Mouse (Mus musculus): ENCODE results near the gene Cmss1.
A peak's percentile ranks its signal among the peaks of the same experiment; 100 is the strongest.
"Not testable (repeated sequence)": the region's sequence is repeated elsewhere in the genome, so short reads cannot be mapped to it uniquely, and the experiment has no call there.

Cmss1 gene

DNA sequence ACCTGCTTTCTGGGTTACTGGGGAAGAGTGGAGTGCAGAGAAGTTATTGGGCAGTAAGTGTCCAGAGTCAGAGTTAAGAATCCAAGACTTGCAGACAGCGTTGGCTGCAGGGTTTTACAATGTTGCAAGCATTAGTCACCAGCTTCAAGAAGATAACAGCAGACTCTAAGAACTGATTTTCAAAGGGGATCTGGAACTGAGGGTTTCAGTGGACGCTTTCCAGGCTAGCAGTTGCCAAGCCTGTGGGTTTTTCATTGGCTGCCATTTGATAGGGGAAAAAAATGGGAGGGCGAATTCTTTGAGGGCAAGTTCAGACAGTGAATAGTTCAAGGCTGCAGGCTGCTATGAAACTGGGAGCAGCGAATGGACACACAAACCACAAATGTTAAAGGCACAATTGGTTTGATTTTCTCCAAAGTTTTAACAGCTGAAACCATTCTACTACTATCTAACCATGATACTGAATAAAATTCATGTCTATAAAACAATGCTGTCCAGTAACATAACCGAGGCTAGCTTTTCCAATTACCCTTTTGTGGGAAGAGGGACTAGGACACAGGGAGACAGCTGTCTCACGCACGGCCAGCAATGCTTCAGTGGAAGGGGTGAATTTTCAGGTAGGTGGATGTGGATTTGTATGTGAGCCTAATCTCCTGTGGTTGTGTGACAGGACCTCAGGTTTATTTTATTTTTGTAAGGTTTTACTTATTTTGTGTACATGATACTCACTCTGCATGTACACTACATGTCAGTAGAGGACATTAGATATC lies 179.0 kb downstream of the Cmss1 start:
- DNase-seq (ENCODE audit: low read depth, low spot score): peak; percentile 98

DNA sequence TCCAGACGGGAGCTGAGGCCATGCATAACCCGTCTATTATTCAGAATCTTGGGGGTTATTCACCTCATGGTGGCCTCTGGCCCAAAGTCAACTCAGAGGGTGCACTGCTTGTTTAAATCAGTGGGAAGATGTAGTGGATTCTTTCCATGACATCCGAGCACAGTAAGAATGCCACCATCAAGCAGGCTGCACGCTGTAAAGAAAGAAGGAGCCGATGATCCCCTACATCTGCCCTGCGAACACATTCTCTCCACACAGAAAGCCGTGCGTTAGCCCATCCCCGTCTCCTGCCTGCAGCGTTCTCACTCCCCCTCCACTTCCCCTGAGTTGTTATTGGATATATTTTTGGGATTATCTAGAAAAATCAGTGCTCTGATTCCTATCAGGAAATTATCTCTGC lies 180.0 kb downstream of the Cmss1 start:
- no peak for DNase-seq (ENCODE audit: low read depth, low spot score)

DNA sequence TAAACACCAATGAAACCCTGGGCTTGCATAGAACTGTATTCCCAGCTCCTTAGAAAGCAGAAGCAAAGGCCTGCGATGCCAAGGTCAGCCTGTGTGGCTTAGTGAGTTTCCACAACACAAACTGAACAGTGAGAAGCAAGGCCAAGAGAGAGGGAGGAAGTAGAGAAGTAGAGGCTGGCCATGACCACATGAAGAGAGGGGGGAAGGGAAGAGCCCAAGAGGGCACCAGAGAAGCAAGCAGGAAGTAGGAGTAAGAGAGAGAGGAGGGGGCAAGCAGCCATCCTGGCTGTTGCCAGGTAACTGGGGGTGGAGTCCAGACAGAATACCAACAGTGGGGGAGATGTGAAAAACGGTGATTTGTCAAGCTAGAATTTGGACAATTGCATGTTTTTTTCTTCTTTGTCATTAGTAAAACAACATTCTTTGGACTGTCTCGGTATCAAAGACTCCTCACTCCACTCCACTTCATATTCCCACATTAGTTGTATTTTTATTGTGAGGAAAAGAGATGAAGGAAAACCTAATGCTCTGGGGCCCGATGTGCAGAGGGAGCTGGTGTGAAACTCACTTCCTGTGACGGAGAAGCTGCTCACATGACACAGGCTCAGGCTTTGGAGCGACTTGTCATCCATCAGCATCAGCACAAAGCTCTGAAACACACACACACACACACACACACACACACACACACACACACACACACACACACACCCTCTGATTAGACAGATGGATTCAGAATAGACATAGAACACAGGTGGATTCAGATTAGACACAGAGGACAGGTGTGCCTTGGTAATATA lies 183.5 kb downstream of the Cmss1 start:
- no peak for DNase-seq (ENCODE audit: low read depth, low spot score)

DNA sequence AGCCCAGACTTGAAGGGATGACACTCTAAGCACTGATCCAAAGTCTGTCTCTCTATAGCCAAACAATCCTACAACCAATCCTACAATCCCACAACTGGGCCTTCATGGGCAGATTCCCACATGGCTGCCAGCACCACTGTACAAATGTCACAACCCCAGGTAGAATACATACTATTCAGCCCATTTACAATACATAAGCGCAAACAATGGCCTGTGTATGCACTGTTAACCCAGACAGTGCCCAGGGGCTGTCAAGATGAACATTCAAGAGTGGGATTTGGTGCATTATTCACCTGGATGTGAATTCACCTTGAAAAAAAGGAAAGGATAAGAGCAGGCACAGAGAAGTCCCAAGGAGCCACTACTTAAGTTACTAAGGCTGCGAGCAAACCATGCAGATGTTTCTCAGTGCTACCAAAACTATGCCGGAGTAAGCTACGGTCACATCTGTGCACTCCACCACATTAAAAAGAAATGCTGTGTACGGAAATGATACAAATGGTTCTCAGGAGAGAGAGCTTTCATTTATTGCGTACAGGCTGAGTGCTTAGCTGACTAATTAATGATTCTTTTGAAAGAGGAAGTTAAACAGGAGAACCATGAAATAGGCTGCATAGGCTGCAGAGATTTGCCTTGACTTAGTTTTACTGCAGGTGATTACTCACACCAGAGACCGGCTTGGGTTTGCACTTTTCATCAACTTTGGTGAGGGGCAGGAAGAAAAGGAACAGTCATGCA lies 184.8 kb downstream of the Cmss1 start:
- DNase-seq (ENCODE audit: low read depth, low spot score): no peak

DNA sequence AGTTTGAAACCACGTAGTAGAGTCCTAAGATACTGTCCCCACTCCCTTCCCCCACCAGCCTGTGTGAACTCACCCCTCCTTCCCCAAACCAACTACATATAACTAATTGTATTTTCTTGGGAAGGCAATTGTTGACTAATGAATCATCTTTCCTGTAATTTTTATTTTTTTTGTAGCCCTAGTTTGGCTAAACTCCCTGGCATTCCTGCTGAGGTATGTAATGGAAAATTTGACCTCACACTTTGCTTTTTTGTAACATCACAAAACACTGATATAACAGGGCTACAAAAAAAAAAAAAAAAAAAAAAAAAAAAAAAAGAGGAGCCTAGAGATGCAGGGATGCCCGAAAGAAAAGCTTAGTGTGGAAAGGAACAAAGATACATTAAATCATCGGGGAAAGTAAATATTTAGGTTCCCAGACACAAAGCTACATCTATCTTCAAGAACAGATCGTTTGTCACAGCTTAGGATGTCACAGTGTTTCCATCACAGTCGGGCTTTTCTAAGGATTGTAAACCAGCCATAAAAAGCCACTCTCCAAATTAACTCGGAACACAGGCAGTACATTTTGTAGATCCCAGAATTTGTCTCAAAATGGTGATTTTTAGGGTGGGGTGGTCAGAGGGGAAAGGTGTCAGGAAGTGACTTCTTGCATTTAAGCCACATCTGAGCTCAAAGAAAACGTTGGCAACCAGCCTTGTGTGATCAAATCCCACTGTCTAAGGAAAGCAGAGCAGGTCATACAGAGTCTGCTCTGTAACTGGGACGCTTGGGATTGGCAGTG lies 185.7 kb downstream of the Cmss1 start:
- peak; percentile 94 for DNase-seq (ENCODE audit: low read depth, low spot score)

DNA sequence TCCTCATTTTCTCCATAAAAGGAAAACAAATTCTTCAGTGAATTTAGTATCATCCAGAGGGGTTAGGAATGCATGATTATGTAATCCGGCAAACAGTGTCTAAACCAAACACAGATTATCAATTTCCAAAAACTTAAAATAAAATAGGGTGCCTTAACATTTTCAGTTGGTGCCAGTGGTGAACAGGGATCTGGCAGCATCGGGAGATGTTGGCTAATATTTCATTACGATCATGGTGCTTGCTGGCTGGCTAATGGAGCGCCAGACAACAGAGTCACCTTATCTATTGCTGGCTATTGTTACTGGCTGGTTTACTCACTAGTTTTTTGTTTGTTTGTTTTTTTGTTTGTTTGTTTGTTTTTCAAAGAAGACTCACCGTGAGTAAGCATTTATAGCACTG lies 186.8 kb downstream of the Cmss1 start:
- peak; percentile 59 for DNase-seq (ENCODE audit: low read depth, low spot score)

DNA sequence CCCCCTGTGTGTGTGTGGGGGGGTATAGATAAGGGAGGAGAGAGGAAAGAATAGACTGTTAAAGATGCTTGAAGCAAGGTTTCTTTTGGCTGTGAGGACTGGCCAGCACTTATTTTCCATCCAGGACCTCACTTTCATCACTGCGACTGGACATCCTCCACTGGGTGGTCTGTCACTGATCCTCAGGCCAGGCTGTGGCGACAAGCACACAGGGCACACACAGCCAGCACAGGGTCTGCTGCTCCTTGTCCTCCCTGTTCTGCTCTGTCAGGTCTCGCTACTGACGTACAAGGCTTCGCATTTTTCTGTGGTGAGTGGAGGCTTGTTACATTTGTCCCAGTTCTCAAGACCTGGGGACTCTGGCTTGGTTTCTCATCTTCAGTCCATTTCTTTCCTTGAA lies 187.3 kb downstream of the Cmss1 start:
- DNase-seq (ENCODE audit: low read depth, low spot score): peak; percentile 90

DNA sequence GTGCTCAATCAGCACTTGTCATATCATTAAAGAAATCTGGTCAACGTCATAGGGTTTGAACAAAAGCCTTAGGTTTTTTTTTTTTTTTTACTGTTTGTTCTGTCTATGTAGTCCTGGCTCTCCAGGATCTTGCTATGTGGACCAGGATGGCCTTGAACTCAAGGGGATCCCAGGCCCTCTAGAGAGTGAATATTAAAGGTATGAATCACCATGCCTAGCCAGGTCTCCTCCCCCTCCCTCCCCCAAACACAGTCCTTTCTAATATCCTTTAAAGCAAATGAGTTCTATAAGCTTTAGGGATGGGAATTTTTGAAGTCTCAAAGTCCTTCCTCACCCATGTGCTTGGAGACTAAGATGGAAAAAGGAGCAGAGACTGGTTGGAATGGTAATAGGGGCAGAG lies 188.7 kb downstream of the Cmss1 start:
- DNase-seq (ENCODE audit: low read depth, low spot score): peak; percentile 64

DNA sequence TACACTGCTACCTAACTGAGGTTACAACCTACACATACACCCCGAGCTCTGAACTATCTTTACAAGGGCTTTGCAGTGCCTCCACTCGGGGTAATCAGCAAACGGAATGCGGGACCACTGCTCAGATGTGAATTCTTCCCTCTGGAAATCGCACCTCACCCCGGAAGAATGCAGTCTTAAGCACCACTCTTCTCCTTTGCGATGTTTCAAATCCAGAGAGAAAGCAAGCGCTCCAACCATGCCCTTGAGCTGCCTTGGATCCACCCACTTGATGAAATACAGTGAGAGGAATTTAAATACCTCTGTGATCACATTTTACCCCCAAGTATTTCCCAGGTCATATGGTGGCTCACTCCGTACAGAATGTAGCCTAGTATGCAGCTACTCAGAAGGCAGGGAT lies 189.6 kb downstream of the Cmss1 start:
- DNase-seq (ENCODE audit: low read depth, low spot score): no peak

DNA sequence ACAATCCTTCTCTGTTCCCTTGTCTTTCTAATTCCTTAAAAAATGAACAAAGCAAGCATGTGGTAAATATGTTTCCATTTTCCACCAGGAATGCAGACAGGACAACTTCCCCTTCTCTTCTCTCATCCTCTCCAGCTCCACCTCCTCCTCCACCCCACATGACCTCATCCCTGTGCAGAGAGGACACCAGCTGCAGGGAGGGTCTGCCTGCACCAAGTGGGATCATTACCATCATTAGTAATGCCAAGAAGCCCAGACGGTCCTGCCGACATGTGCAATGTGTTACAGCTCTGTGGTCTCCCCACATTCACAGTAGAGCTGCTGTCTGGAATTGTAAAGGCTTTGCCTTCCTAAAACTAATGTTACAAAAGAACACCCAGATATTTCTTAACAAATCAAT lies 190.6 kb downstream of the Cmss1 start:
- peak; percentile 56 for DNase-seq (ENCODE audit: low read depth, low spot score)

DNA sequence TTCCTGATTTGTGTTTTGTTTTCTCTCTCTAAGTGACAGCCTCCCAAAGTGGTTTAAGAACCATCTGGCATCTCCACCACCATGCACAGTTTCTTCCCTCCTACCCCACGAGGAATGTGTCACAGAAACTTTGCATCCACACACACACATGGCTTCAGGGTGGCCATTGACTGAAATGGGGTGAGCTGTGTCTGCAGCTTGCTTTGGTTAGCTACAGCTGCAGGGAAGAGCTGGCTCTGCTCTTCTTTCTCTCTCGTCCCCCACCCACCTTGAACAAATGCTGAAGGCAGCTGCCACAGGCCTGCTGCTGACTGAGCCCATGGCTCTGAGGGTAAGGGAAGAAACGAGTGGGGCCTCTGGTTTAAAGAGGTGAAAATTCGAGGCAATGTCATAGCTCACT lies 193.9 kb downstream of the Cmss1 start:
- DNase-seq (ENCODE audit: low read depth, low spot score): no peak

DNA sequence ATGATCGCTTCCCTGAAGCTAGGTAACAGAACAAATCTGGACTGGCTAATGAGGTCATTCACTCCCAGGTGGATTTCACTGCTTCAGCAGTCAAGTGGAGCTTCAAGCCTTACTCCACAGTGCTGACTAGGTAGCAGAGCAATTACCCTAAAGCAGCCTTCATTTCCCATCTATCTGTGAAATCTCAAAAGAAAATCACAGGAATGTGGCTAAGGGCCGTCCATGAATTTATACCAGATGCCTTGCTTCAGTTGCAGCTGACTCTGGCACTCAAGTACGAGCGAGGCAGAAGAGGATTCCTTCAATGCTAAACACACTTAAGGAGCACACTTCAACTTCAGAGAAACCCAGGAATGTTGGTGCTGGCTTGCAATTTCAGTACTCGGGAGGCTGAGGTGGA lies 202.8 kb downstream of the Cmss1 start:
- no peak for DNase-seq (ENCODE audit: low read depth, low spot score)

DNA sequence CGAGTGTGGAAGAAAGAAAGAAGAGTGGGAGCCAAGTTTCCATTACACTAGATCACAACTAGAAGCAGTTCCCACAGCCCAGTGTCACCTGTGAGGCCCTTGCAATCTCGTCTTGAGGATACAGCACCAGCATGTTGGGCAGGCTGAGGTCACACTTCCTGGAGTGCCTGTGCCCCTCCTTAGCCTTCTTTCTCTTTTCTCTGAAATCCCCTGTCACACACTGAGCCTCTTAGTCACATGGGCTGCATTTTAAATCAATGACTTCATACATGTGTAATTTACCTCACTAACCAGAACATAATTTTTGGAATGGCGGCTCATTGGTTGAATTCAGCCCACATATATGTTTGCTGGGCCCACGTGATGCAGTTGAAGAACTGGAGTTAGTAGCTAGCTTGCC lies 203.8 kb downstream of the Cmss1 start:
- DNase-seq (ENCODE audit: low read depth, low spot score): no peak

DNA sequence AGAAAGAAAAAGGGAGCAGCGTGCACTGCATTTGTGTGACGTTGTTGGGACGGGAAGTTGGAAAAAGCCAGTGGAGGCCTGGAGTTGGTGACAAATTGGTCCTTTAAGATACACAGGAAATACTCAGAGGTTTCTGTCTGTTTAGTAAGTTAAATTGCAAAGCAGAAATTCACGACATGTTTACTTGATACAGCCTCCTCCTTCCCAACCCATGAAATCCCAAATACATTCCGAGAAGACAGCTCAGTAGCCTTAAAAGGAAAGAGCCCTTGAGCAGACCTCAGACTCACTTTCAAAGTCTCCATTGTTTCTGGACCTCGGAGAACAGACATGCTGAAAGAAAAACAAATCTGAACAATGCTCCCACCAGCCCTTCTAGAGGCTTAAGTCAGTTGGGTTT lies 205.0 kb downstream of the Cmss1 start:
- no peak for DNase-seq (ENCODE audit: low read depth, low spot score)

DNA sequence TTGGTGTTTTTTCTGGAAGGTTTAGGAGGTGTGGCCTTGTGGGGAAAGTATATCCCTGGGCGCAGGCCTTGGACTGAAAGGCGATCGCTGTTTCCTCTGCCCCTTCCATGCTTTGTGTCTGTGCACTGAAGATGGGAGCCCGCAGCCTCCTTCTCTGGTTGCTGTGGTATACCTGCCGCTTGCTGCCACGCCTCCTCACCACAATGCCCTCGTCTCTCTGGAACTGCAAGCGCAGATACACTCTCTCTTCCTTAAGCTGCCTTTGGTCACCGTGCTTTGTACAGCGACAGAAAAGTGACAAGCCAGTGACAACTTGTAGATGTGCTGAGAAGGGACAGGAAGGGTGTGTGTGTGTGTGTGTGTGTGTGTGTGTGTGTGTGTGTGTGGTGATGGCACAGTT lies 207.1 kb downstream of the Cmss1 start:
- no peak for DNase-seq (ENCODE audit: low read depth, low spot score)

DNA sequence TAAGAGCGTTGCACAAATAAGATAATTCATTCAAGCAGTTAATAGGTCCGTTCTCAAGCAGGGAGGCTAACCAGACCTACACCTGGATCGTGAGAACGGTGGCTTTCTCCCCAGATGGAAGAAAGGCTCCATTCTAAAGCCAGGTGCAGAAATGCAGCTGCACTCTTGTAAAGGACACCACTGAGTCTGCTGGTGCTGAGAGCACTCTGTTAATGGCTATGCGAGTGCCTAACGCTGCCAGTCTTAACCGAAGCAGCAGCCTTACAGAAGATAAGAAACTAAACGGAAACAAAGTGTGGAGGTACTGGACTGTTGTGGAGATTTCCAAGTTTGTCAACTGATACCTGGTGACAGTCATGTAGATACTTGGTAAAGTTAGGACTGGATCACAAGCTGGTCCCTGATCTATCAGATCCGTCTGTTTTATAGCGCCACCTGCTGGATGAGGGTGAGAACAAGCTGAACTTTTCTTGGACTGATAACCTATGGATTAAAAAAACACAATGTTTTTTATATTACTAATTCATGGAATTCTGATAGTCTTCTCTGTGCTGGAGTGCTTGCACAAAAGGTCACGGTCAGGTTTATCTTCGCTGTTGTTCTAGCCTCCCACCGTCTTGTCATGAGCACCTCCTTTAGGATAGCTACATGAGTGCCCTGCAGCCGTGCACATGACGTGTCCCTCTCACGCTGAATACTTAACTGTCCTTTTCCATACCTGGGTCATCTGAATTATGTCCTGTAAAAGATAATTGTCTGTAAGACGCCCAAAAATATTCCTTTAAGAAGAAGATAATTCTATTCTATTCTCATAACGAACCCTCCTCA lies 208.1 kb downstream of the Cmss1 start:
- peak; percentile 83 for DNase-seq (ENCODE audit: low read depth, low spot score)

DNA sequence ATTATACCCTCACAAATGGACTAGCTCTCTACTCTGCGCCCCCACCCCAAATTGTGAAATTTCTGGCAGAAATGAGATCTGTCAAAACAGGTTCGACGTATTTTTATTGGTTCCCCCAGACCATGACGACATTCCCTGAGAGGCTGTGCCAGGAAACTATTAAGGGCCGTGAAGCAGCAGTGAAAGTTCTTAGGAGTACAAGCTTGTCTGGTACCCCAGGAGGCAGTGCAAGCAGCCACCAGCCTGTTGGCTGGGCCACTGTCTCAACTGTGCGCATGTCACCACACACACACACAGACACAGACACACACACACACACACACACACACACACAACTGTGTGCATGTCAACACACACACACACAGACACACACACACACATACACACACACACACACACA lies 208.8 kb downstream of the Cmss1 start:
- DNase-seq (ENCODE audit: low read depth, low spot score): no peak

DNA sequence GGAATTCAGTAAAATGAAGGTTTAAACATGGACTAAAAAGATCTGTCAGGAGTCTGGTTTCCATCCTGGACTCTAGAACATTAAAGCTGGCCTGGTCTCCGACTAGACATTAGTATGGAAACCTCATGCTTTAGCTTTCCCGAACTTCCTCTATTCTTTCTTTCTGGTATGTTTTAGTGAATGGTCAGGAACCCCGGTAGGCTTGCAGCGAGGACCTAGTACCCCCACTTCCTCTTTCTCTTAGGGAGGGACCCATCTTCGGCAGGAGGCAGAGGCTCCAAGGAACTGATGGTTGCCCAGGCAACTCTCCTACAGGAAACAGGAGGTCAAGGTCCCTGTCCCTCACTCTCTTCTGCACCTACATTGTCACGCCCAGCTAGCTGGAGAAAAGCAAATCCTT lies 210.4 kb downstream of the Cmss1 start:
- no peak for DNase-seq (ENCODE audit: low read depth, low spot score)

DNA sequence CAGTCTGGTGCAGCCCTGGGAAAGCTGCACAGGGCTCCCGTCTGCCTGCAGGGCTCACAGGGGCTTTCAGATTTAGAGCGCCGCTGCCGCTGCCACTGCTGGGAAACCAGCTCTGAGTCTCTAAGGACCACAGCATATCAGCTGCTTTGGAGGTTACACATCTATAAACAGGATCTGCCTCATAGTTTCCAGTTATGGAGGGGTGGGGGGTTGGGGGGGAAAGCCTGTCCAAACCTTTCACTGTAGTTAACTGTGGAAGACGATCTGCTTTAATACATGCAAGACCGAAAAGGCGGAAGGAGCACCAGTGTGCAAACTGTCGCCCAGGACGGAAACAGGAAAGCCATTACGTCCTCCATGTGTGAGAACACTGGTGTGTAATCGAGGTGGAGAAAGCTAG lies 213.5 kb downstream of the Cmss1 start:
- no peak for DNase-seq (ENCODE audit: low read depth, low spot score)

DNA sequence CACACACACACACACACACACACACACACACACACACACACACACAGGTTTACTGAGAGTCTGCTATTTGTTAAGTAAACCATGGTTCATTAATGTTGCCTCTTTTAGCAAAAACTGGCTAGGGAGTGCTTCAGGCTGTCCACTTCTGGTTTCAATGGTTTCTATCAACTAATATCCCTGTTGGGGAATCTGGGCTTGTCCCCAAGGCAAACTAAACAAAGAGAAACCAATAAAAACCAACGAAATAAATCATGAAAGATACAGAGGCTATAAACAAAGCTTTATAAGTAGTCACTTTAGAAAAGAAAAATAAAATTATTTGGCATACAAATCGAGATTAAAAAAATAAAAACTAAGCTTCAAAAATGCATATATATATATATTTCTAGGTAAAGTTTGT lies 214.2 kb downstream of the Cmss1 start:
- DNase-seq (ENCODE audit: low read depth, low spot score): no peak

DNA sequence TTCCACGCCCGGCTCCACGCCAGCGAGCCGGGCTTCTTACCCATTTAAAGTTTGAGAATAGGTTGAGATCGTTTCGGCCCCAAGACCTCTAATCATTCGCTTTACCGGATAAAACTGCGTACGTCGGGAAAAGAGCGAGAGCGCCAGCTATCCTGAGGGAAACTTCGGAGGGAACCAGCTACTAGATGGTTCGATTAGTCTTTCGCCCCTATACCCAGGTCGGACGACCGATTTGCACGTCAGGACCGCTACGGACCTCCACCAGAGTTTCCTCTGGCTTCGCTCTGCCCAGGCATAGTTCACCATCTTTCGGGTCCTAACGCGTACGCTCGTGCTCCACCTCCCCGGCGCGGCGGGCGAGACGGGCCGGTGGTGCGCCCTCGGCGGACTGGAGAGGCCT lies 215.5 kb downstream of the Cmss1 start:
- not testable (repeated sequence) for DNase-seq (ENCODE audit: low read depth, low spot score)

Data from 3T3-L1 (cell line).